Mouse (Mus musculus) testis, adult 2 months (tissue): ENCODE data around the gene Rapsn. TPM values are rescaled to one million over a fixed set of nuclear protein-coding genes. Genes with fewer than 3 reads are reported as not detected.

Source experiments
- H3K27ac ChIP-seq: fragments of 200-500 bp; 2 replicates; pipeline ENCODE4 v1.5.1; 2012; ENCODE audit warnings: low read depth, low read length; ENCODE audit not compliant: control insufficient read depth, insufficient read depth
- H3K27me3 ChIP-seq: fragments of 200-500 bp; 2 replicates; pipeline ENCODE4 v1.6.1; 2012; ENCODE audit warnings: mild to moderate bottlenecking, low read length, moderate library complexity; ENCODE audit not compliant: control insufficient read depth, insufficient read depth
- H3K36me3 ChIP-seq: fragments of 200-500 bp; 2 replicates; pipeline ENCODE4 v1.6.1; 2012; ENCODE audit warnings: mild to moderate bottlenecking, low read length; ENCODE audit not compliant: control insufficient read depth, insufficient read depth
- H3K4me1 ChIP-seq: fragments of 200-500 bp; 2 replicates; pipeline ENCODE4 v1.6.1; 2012; ENCODE audit warnings: low read length; ENCODE audit not compliant: control insufficient read depth, insufficient read depth
- H3K4me3 ChIP-seq: fragments of 200-500 bp; 2 replicates; pipeline ENCODE4 v1.5.1; 2012; ENCODE audit warnings: low read depth, mild to moderate bottlenecking, low read length, moderate library complexity, mixed read lengths; ENCODE audit not compliant: control insufficient read depth
- CTCF ChIP-seq: fragments of 200-500 bp; IDR thresholded peaks from 2 replicates; pipeline ENCODE4 v1.5.1; 2012; ENCODE audit warnings: low read depth, mild to moderate bottlenecking, inconsistent platforms, low read length, moderate library complexity; ENCODE audit not compliant: control insufficient read depth, insufficient read depth, insufficient replicate concordance
- POLR2A ChIP-seq: fragments of 200-500 bp; IDR thresholded peaks from 2 replicates; pipeline ENCODE4 v1.6.1; 2012; ENCODE audit warnings: low read depth, mild to moderate bottlenecking, inconsistent platforms, low read length, moderate library complexity; ENCODE audit not compliant: control insufficient read depth
- polyA plus RNA-seq: library from polyadenylated mRNA; depleted of rRNA; stranded (reverse); fragments of >200 nt; gene quantifications from 2 replicates; pipeline ENCODE4 v1.2.3, GENCODE M21; 2012; rRNA removed

The Rapsn gene
- polyA plus RNA-seq, 1 experiment: 7.1 TPM

GRCm38 (mm10) chr2:91090208-91090607 is 54.8 kb downstream of the Rapsn start:
- TF ChIP-seq POLR2A (no peak), CTCF (no peak)
- H3K27me3 ChIP-seq: no peaks in the 10 kb centered on the region
- H3K4me1 ChIP-seq: no peaks in the 10 kb centered on the region
- H3K27ac ChIP-seq: no peak overlapping the region
- H3K36me3 ChIP-seq: no peaks in the 10 kb centered on the region
- no peak overlapping the region for H3K4me3 ChIP-seq

GRCm38 (mm10) chr2:91090827-91091226 is 55.4 kb downstream of the Rapsn start:
- no peak overlapping the region for H3K27ac ChIP-seq
- H3K27me3 ChIP-seq: no peaks in the 10 kb centered on the region
- H3K4me3 ChIP-seq: no peak overlapping the region
- no peaks in the 10 kb centered on the region for H3K4me1 ChIP-seq
- TF ChIP-seq POLR2A: no peak
- TF ChIP-seq CTCF: no peak
- no peaks in the 10 kb centered on the region for H3K36me3 ChIP-seq

Other genes with a start within 250 kb of the Rapsn start
- gene Mtch2, start 188.5 kb upstream of the Rapsn start, polyA plus RNA-seq: 352 and 495 TPM in 2 replicates
- 390 and 487 TPM in 2 replicates for gene C1qtnf4, start 149.8 kb upstream of the Rapsn start, polyA plus RNA-seq
- 34.5 and 35.5 TPM in 2 replicates for gene Kbtbd4, start 130.9 kb upstream of the Rapsn start, polyA plus RNA-seq
- 139 and 170 TPM in 2 replicates for gene Ndufs3, start 130.8 kb upstream of the Rapsn start, polyA plus RNA-seq
- 19.1 and 19.8 TPM in 2 replicates for gene Celf1, start 95.2 kb upstream of the Rapsn start, polyA plus RNA-seq
- 435 and 494 TPM in 2 replicates for gene Psmc3, start 18.4 kb downstream of the Rapsn start, polyA plus RNA-seq
- 65.7 and 67.9 TPM in 2 replicates for gene Slc39a13, start 34.8 kb downstream of the Rapsn start, polyA plus RNA-seq
- 2.5 and 2.9 TPM in 2 replicates for gene Spi1, start 46.8 kb downstream of the Rapsn start, polyA plus RNA-seq
- gene Mybpc3, start 82.5 kb downstream of the Rapsn start, polyA plus RNA-seq: 0.04 TPM in 1 of 2 replicates, not detected in the other
- 9.0 and 11.4 TPM in 2 replicates for gene Madd, start 148.2 kb downstream of the Rapsn start, polyA plus RNA-seq
- 20.0 and 22.8 TPM in 2 replicates for gene Nr1h3, start 167.2 kb downstream of the Rapsn start, polyA plus RNA-seq
- gene Acp2, start 167.3 kb downstream of the Rapsn start, polyA plus RNA-seq: 11.9 and 12.0 TPM in 2 replicates
- gene Ddb2, start 201.4 kb downstream of the Rapsn start, polyA plus RNA-seq: 13.2 and 13.7 TPM in 2 replicates
- 3.9 and 5.7 TPM in 2 replicates for gene Pacsin3, start 220.3 kb downstream of the Rapsn start, polyA plus RNA-seq
- gene Arfgap2, start 229.4 kb downstream of the Rapsn start, polyA plus RNA-seq: 29.1 and 34.6 TPM in 2 replicates